Mouse (Mus musculus) stomach, embryonic 14.5 days (tissue): ENCODE results near the gene Smdt1. TPM values are rescaled to one million over a fixed set of nuclear protein-coding genes. Genes with fewer than 3 reads are reported as not detected.

Experiments
- ATAC-seq: fragments of 200-750 bp; cut with Nextera tagmentation; 2 replicates; pipeline ENCODE4 v1.8.0; 2017; ENCODE audit warnings: low read depth, moderate TSS enrichment; ENCODE audit not compliant: insufficient number of reproducible peaks, insufficient read depth, low FRiP score
- H3K27ac ChIP-seq: fragments of 300-500 bp; sonication (generic); 2 replicates; pipeline ENCODE4 v1.5.1; 2014; ENCODE audit warnings: mild to moderate bottlenecking, low read length, moderate library complexity, mixed read lengths
- H3K27me3 ChIP-seq: fragments of 300-500 bp; sonication (generic); 2 replicates; pipeline ENCODE4 v1.6.1; 2014; ENCODE audit warnings: low read length, control low read depth, mixed read lengths; ENCODE audit not compliant: control insufficient read depth, insufficient read depth
- H3K36me3 ChIP-seq: fragments of 300-500 bp; sonication (generic); 2 replicates; pipeline ENCODE4 v1.6.1; 2014; ENCODE audit warnings: mild to moderate bottlenecking, control low read depth, low read length, moderate library complexity, mixed read lengths; ENCODE audit not compliant: control insufficient read depth, insufficient read depth
- H3K4me1 ChIP-seq: fragments of 300-500 bp; sonication (generic); 2 replicates; pipeline ENCODE4 v1.6.1; 2014; ENCODE audit warnings: low read length, control low read depth, mixed read lengths; ENCODE audit not compliant: control insufficient read depth, insufficient read depth
- H3K4me2 ChIP-seq: fragments of 300-500 bp; sonication (generic); replicated peaks from 2 replicates; pipeline ENCODE4 v1.6.1; 2014; ENCODE audit warnings: low read depth, low read length, control low read depth
- H3K4me3 ChIP-seq: fragments of 300-500 bp; sonication (generic); 2 replicates; pipeline ENCODE4 v1.5.1; 2014; ENCODE audit warnings: low read depth, low read length, control low read depth
- H3K9ac ChIP-seq: fragments of 300-500 bp; sonication (generic); replicated peaks from 2 replicates; pipeline ENCODE4 v1.6.1; 2014; ENCODE audit warnings: low read depth, mild to moderate bottlenecking, control low read depth, low read length, moderate library complexity, mixed read lengths
- H3K9me3 ChIP-seq: fragments of 300-500 bp; sonication (generic); 2 replicates; pipeline ENCODE4 v1.6.1; 2016; ENCODE audit warnings: low read depth, low read length, control low read depth; ENCODE audit not compliant: control insufficient read depth
- WGBS: fragments of 180-500 bp; shearing (Covaris S2); extraction: QIAGEN DNeasy Blood & Tissue Kit; methylation state at CpG from one replicate; pipeline ENCODE4 v1.1.7; 2014; 5-methylcytosine and 5-hydroxymethylcytosine counted together
- polyA plus RNA-seq: library from polyadenylated mRNA; unstranded; fragments of >200 nt; fragmentation: Nextera tagmentation; extraction: Ambion mirVana; gene quantifications from 2 replicates; pipeline ENCODE4 v1.2.1, GENCODE M21; 2014

Gene Smdt1
- polyA plus RNA-seq = 251 and 266 TPM in 2 replicates

GRCm38 (mm10) chr15:82338593-82339112, at the start of gene Smdt1, which contains the start of the genes Naga and Pheta2:
Gene Smdt1, plus strand, starts transcription at chr15:82338959.
Gene Naga, minus strand, starts transcription at chr15:82338925.
Gene Pheta2, plus strand, starts transcription at chr15:82338942.
- Histone ChIP-seq H3K9me3 (no peaks in the 10 kb centered on the region), H3K4me3 (peak within 1 kb of the TSS; percentile 49), H3K4me1 (peaks cover 30% of the 10 kb centered on the region), H3K4me2 (peak within 1 kb of the TSS; percentile 83), H3K36me3 (peaks cover 16% of the 10 kb centered on the region), H3K27me3 (no peaks in the 10 kb centered on the region), H3K9ac (peak within 1 kb of the TSS; percentile 49), H3K27ac (peak within 1 kb of the TSS; percentile 21; the same call in 1 of the 2 replicates)
- WGBS = under 1% methylated on average over 41 of the region's 41 CpGs
- peak; percentile 87 for ATAC-seq

GRCm38 (mm10) chr15:82290252-82290651, 48.5 kb upstream of the Smdt1 start:
- Histone ChIP-seq H3K4me1 (peaks cover 10% of the 10 kb centered on the region; the same call in 1 of the 2 replicates), H3K27me3 (no peaks in the 10 kb centered on the region), H3K4me2 (no peak overlapping the region), H3K27ac (no peak overlapping the region), H3K36me3 (no peaks in the 10 kb centered on the region; the same call in 1 of the 2 replicates), H3K9me3 (no peaks in the 10 kb centered on the region), H3K4me3 (no peak overlapping the region), H3K9ac (no peak overlapping the region)
- 92% methylated on average over 7 of the region's 7 CpGs for WGBS
- no peak for ATAC-seq

- Histone ChIP-seq H3K9me3 (no peaks in the 10 kb centered on the region), H3K27ac (no peak overlapping the region), H3K36me3 (no peaks in the 10 kb centered on the region), H3K4me2 (peak overlapping the region; percentile 5; the same call in 1 of the 2 replicates), H3K27me3 (no peaks in the 10 kb centered on the region), H3K9ac (no peak overlapping the region), H3K4me3 (no peak overlapping the region), H3K4me1 (peaks cover 10% of the 10 kb centered on the region; the same call in 1 of the 2 replicates)
- 20% methylated on average over 5 of the region's 5 CpGs for WGBS
- ATAC-seq = no peak
Measured at GRCm38 (mm10) chr15:82292851-82293250, 45.9 kb upstream of the Smdt1 start.

GRCm38 (mm10) chr15:82293271-82293711, 45.5 kb upstream of the Smdt1 start:
- H3K4me1 ChIP-seq = peaks cover 10% of the 10 kb centered on the region; the same call in 1 of the 2 replicates
- no peak overlapping the region for H3K27ac ChIP-seq
- WGBS = 6% methylated on average over 7 of the region's 7 CpGs
- H3K4me3 ChIP-seq = no peak overlapping the region
- H3K27me3 ChIP-seq = no peaks in the 10 kb centered on the region
- peak overlapping the region; percentile 5; the same call in 1 of the 2 replicates for H3K4me2 ChIP-seq
- H3K36me3 ChIP-seq = no peaks in the 10 kb centered on the region
- no peak overlapping the region for H3K9ac ChIP-seq
- peak; percentile 65; the same call in 1 of the 2 replicates for ATAC-seq
- H3K9me3 ChIP-seq = no peaks in the 10 kb centered on the region

- ATAC-seq = no peak
- H3K9ac ChIP-seq = no peak overlapping the region
- H3K4me3 ChIP-seq = no peak overlapping the region
- H3K4me2 ChIP-seq = no peak overlapping the region
- H3K27ac ChIP-seq = no peak overlapping the region
- H3K27me3 ChIP-seq = no peaks in the 10 kb centered on the region
- H3K36me3 ChIP-seq = no peaks in the 10 kb centered on the region
- no peaks in the 10 kb centered on the region for H3K9me3 ChIP-seq
- H3K4me1 ChIP-seq = peaks cover 10% of the 10 kb centered on the region; the same call in 1 of the 2 replicates
- whole genome bisulfite sequencing = 42% methylated on average over 8 of the region's 8 CpGs
Measured at GRCm38 (mm10) chr15:82294059-82294458, 44.7 kb upstream of the Smdt1 start.

- Histone ChIP-seq H3K9me3 (no peaks in the 10 kb centered on the region), H3K36me3 (no peaks in the 10 kb centered on the region), H3K4me3 (no peak within 1 kb of the TSS), H3K27ac (no peak within 1 kb of the TSS), H3K9ac (no peak within 1 kb of the TSS), H3K27me3 (no peaks in the 10 kb centered on the region), H3K4me1 (peaks cover 2% of the 10 kb centered on the region; the same call in 1 of the 2 replicates), H3K4me2 (no peak within 1 kb of the TSS; the same call in 1 of the 2 replicates)
- 0 out of 2 replicates have a peak, but pooled peaks have one; percentile 18 for ATAC-seq
- 53% methylated on average over 39 of the region's 39 CpGs for WGBS
Measured at GRCm38 (mm10) chr15:82298764-82299561, 39.8 kb upstream of the Smdt1 start, which contains the start of gene Wbp2nl. Gene Wbp2nl, plus strand, starts transcription at chr15:82298954.

GRCm38 (mm10) chr15:82307107-82307506, 31.7 kb upstream of the Smdt1 start:
- peak; percentile 94 for ATAC-seq
- no peak overlapping the region for H3K9ac ChIP-seq
- H3K4me3 ChIP-seq = no peak overlapping the region
- whole genome bisulfite sequencing = 58% methylated on average over 3 of the region's 3 CpGs
- 0 out of 2 replicates have a peak overlapping the region, but pooled peaks have one; percentile 6 for H3K27ac ChIP-seq
- no peaks in the 10 kb centered on the region for H3K36me3 ChIP-seq
- H3K27me3 ChIP-seq = no peaks in the 10 kb centered on the region
- H3K4me2 ChIP-seq = no peak overlapping the region
- H3K9me3 ChIP-seq = no peaks in the 10 kb centered on the region
- no peaks in the 10 kb centered on the region for H3K4me1 ChIP-seq

GRCm38 (mm10) chr15:82308416-82308815, 30.3 kb upstream of the Smdt1 start:
- Histone ChIP-seq H3K4me2 (no peak overlapping the region), H3K36me3 (no peaks in the 10 kb centered on the region), H3K27ac (no peak overlapping the region), H3K9me3 (no peaks in the 10 kb centered on the region), H3K4me1 (no peaks in the 10 kb centered on the region), H3K9ac (no peak overlapping the region), H3K27me3 (no peaks in the 10 kb centered on the region), H3K4me3 (no peak overlapping the region)
- ATAC-seq = no peak
- WGBS = 67% methylated on average over 3 of the region's 3 CpGs
